Mouse (Mus musculus) limb, embryonic 11.5 days (tissue): ENCODE data around the gene Kif7. TPM values are rescaled to one million over a fixed set of nuclear protein-coding genes. Genes with fewer than 3 reads are reported as not detected.

Source experiments
- ATAC-seq: fragments of 200-750 bp; cut with Nextera tagmentation; 2 replicates; pipeline ENCODE4 v1.8.0; 2017; ENCODE audit warnings: low read depth; ENCODE audit not compliant: insufficient number of reproducible peaks, low FRiP score, low TSS enrichment
- DNase-seq: peaks from one replicate; pipeline ENCODE4 v3.0.0-alpha.2; 2015; ENCODE audit warnings: low spot score
- H3K27ac ChIP-seq: fragments of 300-500 bp; sonication (generic); replicated peaks from 2 replicates; pipeline ENCODE4 v1.5.1; 2014; ENCODE audit warnings: low read depth, mild to moderate bottlenecking, low read length
- H3K27me3 ChIP-seq: fragments of 300-500 bp; sonication (generic); 2 replicates; pipeline ENCODE4 v1.6.1; 2014; ENCODE audit warnings: mild to moderate bottlenecking, low read length, mixed read lengths; ENCODE audit not compliant: control insufficient read depth, insufficient read depth
- H3K36me3 ChIP-seq: fragments of 300-500 bp; sonication (generic); 2 replicates; pipeline ENCODE4 v1.6.1; 2014; ENCODE audit warnings: mild to moderate bottlenecking, low read length, moderate library complexity, mixed read lengths; ENCODE audit not compliant: control insufficient read depth, insufficient read depth
- H3K4me1 ChIP-seq: fragments of 300-500 bp; sonication (generic); 2 replicates; pipeline ENCODE4 v1.6.1; 2014; ENCODE audit warnings: low read length, mixed read lengths; ENCODE audit not compliant: control insufficient read depth, insufficient read depth
- H3K4me2 ChIP-seq: fragments of 300-500 bp; sonication (generic); 2 replicates; pipeline ENCODE4 v1.6.1; 2014; ENCODE audit warnings: low read depth, mild to moderate bottlenecking, moderate library complexity; ENCODE audit not compliant: severe bottlenecking
- H3K4me3 ChIP-seq: fragments of 300-500 bp; sonication (generic); 2 replicates; pipeline ENCODE4 v1.5.1; 2014; ENCODE audit warnings: low read depth, low read length
- H3K9ac ChIP-seq: fragments of 300-500 bp; sonication (generic); 2 replicates; pipeline ENCODE4 v1.6.1; 2014; ENCODE audit warnings: mild to moderate bottlenecking, low read length
- H3K9me3 ChIP-seq: fragments of 300-500 bp; sonication (generic); 2 replicates; pipeline ENCODE4 v1.6.1; 2016; ENCODE audit warnings: low read length; ENCODE audit not compliant: control insufficient read depth
- WGBS: fragments of 180-500 bp; shearing (Covaris S2); extraction: QIAGEN DNeasy Blood & Tissue Kit; methylation state at CpG from one replicate; pipeline ENCODE4 v1.1.7; 2014; 5-methylcytosine and 5-hydroxymethylcytosine counted together
- polyA plus RNA-seq: library from polyadenylated mRNA; unstranded; fragments of >200 nt; fragmentation: Nextera tagmentation; extraction: Ambion mirVana; gene quantifications from 2 replicates; pipeline ENCODE4 v1.2.1, GENCODE M21; 2014

The Kif7 gene
- polyA plus RNA-seq, 1 experiment from 2014 or later: 6.1 TPM

- Histone ChIP-seq H3K4me3 (peak overlapping the region; percentile 98), H3K27ac (no peak overlapping the region), H3K4me2 (peak overlapping the region; percentile 50), H3K9ac (peak overlapping the region; percentile 89; the same call in 1 of the 2 replicates), H3K36me3 (peaks cover 6% of the 10 kb centered on the region), H3K9me3 (no peaks in the 10 kb centered on the region), H3K4me1 (peaks cover 5% of the 10 kb centered on the region; the same call in 1 of the 2 replicates), H3K27me3 (no peaks in the 10 kb centered on the region)
- no peak for ATAC-seq
- WGBS: 18% methylated on average over 5 of the region's 5 CpGs
- no peak for DNase-seq
Observed at GRCm38 (mm10) chr7:79661253-79661890, 54.1 kb downstream of the Kif7 start.

GRCm38 (mm10) chr7:79660291-79661150 is 55.0 kb downstream of the Kif7 start:
- Histone ChIP-seq H3K36me3 (peaks cover 3% of the 10 kb centered on the region), H3K4me1 (peaks cover 5% of the 10 kb centered on the region; the same call in 1 of the 2 replicates), H3K9me3 (no peaks in the 10 kb centered on the region), H3K27ac (0 out of 2 replicates have a peak overlapping the region, but pooled peaks have one; percentile 5), H3K27me3 (no peaks in the 10 kb centered on the region), H3K4me2 (peak overlapping the region; percentile 50), H3K4me3 (peak overlapping the region; percentile 98), H3K9ac (peak overlapping the region; percentile 89)
- DNase-seq (no peak), ATAC-seq (peak; percentile 10; the same call in 1 of the 2 replicates)
- under 1% methylated on average over 71 of the region's 73 CpGs for WGBS

- H3K9me3 ChIP-seq: no peaks in the 10 kb centered on the region
- H3K4me1 ChIP-seq: peaks cover 5% of the 10 kb centered on the region; the same call in 1 of the 2 replicates
- H3K4me2 ChIP-seq: peak within 1 kb of the TSS; percentile 50
- DNase-seq (peak; percentile 98), ATAC-seq (peak; percentile 99)
- H3K4me3 ChIP-seq: peak within 1 kb of the TSS; percentile 98
- peak within 1 kb of the TSS; percentile 89 for H3K9ac ChIP-seq
- H3K27ac ChIP-seq: 0 out of 2 replicates have a peak within 1 kb of the TSS, but pooled peaks have one; percentile 5
- WGBS: 2% methylated on average over 38 of the region's 39 CpGs
- peaks cover 2% of the 10 kb centered on the region for H3K36me3 ChIP-seq
- H3K27me3 ChIP-seq: no peaks in the 10 kb centered on the region
Observed at GRCm38 (mm10) chr7:79659578-79660290, 55.8 kb downstream of the Kif7 start, which contains the start of gene Ticrr. Gene Ticrr (plus strand): TSS chr7:79660196.

DNA sequence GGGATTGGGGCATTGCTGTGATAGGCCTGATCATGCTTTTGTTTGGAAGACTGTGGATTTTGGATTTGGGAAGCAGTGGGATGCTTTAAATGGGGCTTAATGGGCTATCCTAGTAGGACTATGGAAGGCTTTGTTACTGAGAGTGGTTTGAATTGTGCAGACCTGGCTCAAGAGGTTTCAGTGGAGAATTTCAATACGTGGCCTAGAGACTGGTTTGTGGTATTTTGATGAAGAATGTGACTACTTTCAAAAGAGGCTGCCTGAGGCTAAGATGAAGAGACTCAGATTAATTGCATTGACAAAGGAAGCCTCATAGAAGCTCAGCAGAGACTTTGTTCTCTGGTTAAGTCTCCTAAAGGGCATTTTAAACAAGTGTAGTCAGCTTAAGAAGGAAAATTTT is 60.9 kb downstream of the Kif7 start:
- Histone ChIP-seq H3K27me3 (no peaks in the 10 kb centered on the region), H3K4me2 (no peak overlapping the region), H3K27ac (no peak overlapping the region), H3K36me3 (no peaks in the 10 kb centered on the region), H3K4me1 (no peaks in the 10 kb centered on the region), H3K9me3 (no peaks in the 10 kb centered on the region), H3K9ac (no peak overlapping the region), H3K4me3 (no peak overlapping the region)
- DNase-seq (no peak), ATAC-seq (no peak)
- WGBS: 52% methylated on average over 1 of the region's 1 CpGs

DNA sequence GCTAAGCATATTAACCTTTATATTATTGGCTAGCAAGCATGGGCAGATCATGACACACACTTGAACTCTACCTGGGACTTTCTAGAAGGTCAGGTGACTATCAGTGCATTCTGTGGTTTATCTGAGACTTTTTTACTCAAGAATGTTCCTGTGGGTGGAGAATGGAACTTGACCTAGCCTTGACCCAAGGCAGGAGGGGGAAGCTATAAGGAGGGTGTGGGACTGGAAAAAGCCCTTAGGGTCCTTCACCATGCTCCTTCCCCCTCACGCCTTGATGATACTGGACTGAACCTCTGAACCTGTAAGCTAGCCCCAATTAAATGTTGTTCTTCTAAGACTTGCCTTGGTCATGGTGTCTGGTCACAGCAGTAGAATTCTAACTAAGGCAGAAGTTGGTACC is 61.3 kb downstream of the Kif7 start:
- Histone ChIP-seq H3K27ac (no peak overlapping the region), H3K4me2 (no peak overlapping the region), H3K27me3 (no peaks in the 10 kb centered on the region), H3K36me3 (no peaks in the 10 kb centered on the region), H3K4me3 (no peak overlapping the region), H3K4me1 (no peaks in the 10 kb centered on the region), H3K9me3 (no peaks in the 10 kb centered on the region), H3K9ac (no peak overlapping the region)
- DNase-seq (no peak), ATAC-seq (no peak)
- 86% methylated on average over 1 of the region's 1 CpGs for WGBS

GRCm38 (mm10) chr7:79649005-79649404 is 66.5 kb downstream of the Kif7 start:
- H3K36me3 ChIP-seq: no peaks in the 10 kb centered on the region
- no peaks in the 10 kb centered on the region for H3K4me1 ChIP-seq
- no peak overlapping the region for H3K4me3 ChIP-seq
- WGBS: 10% methylated on average over 3 of the region's 3 CpGs
- DNase-seq: peak; percentile 76
- no peaks in the 10 kb centered on the region for H3K9me3 ChIP-seq
- H3K27ac ChIP-seq: no peak overlapping the region
- no peak overlapping the region for H3K9ac ChIP-seq
- ATAC-seq: no peak
- no peak overlapping the region for H3K4me2 ChIP-seq
- H3K27me3 ChIP-seq: no peaks in the 10 kb centered on the region

Other genes with a start within 250 kb of the Kif7 start
- gene Polg, start 249.4 kb downstream of the Kif7 start, polyA plus RNA-seq: 32.1 and 36.6 TPM in 2 replicates
- gene Rhcg, start 98.1 kb downstream of the Kif7 start, polyA plus RNA-seq: not detected in 2 replicates
- gene Ticrr, start 55.5 kb downstream of the Kif7 start, polyA plus RNA-seq: 18.7 and 19.8 TPM in 2 replicates
- not detected in 2 replicates for gene Plin1, start 17.2 kb upstream of the Kif7 start, polyA plus RNA-seq
- 9.7 and 14.9 TPM in 2 replicates for gene Pex11a, start 27.4 kb upstream of the Kif7 start, polyA plus RNA-seq
- 0.07 TPM in 1 of 2 replicates, not detected in the other for gene Wdr93, start 27.4 kb upstream of the Kif7 start, polyA plus RNA-seq
- gene Mesp1, start 78.1 kb upstream of the Kif7 start, polyA plus RNA-seq: not detected in 2 replicates
- 0.13 and 0.32 TPM in 2 replicates for gene Mesp2, start 95.0 kb upstream of the Kif7 start, polyA plus RNA-seq
- 13.1 and 14.0 TPM in 2 replicates for gene Anpep, start 145.3 kb upstream of the Kif7 start, polyA plus RNA-seq
- 41.2 and 47.3 TPM in 2 replicates for gene Ap3s2, start 204.9 kb upstream of the Kif7 start, polyA plus RNA-seq
- gene Arpin, start 219.6 kb upstream of the Kif7 start, polyA plus RNA-seq: 17.8 and 17.9 TPM in 2 replicates